Mouse (Mus musculus): ENCODE measurements around the gene Col23a1. TPM values are rescaled to one million over a fixed set of nuclear protein-coding genes. Genes with fewer than 3 reads are reported as not detected.

The Col23a1 gene
- polyA plus RNA-seq, 1 experiment from 2014 or later: 15.9 TPM

GRCm38 (mm10) chr11:51295742-51296141 is 6.0 kb downstream of the Col23a1 start:
- Histone ChIP-seq H3K4me3 (no peak overlapping the region), H3K36me3 (no peaks in the 10 kb centered on the region), H3K9me3 (replicated peaks) (no peaks in the 10 kb centered on the region; the same call in 1 of the 2 replicates), H3K27ac (no peak overlapping the region), H3K4me2 (replicated peaks) (no peak overlapping the region), H3K9ac (no peak overlapping the region), H3K27me3 (peaks cover 10% of the 10 kb centered on the region; the same call in 1 of the 2 replicates), H3K4me1 (peaks cover under 1% of the 10 kb centered on the region; the same call in 1 of the 2 replicates)
- no peak for ATAC-seq (ENCODE audit: low FRiP score)
- 73% methylated on average over 3 of the region's 3 CpGs for WGBS

- ATAC-seq (ENCODE audit: low FRiP score): no peak
- Histone ChIP-seq H3K27me3 (no peaks in the 10 kb centered on the region), H3K9ac (no peak overlapping the region), H3K4me3 (no peak overlapping the region), H3K4me1 (no peaks in the 10 kb centered on the region), H3K27ac (no peak overlapping the region), H3K36me3 (no peaks in the 10 kb centered on the region), H3K4me2 (replicated peaks) (no peak overlapping the region), H3K9me3 (replicated peaks) (no peaks in the 10 kb centered on the region; the same call in 1 of the 2 replicates)
- WGBS: 87% methylated on average over 4 of the region's 4 CpGs
Observed at GRCm38 (mm10) chr11:51298691-51299090, 9.0 kb downstream of the Col23a1 start.

DNA sequence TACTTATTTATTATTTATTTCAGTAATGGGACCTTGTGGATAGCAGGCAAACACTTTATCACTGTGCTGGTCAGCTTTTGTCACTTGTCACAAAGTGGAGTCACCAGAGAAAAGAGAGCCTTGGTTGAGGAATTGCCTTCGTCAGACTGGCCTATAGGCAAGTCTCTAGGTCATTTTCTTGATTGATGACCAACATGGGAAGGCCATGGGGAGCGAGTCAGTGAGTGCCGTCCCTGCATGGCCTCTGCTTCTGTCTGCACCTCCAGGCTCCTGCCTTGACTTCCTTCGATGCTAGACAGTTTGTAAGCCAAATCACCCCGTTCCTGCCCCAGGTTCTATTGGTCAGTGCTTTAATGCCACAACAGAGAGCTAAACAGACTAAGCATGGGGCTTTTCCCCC is 12.7 kb downstream of the Col23a1 start:
- Histone ChIP-seq H3K9ac (no peak overlapping the region), H3K27ac (no peak overlapping the region), H3K36me3 (no peaks in the 10 kb centered on the region), H3K4me2 (replicated peaks) (no peak overlapping the region), H3K4me3 (no peak overlapping the region), H3K9me3 (replicated peaks) (no peaks in the 10 kb centered on the region), H3K4me1 (0 out of 2 replicates have a peak, but pooled peaks cover 3% of the 10 kb centered on the region), H3K27me3 (no peaks in the 10 kb centered on the region)
- no peak for ATAC-seq (ENCODE audit: low FRiP score)
- 67% methylated on average over 5 of the region's 5 CpGs for WGBS

DNA sequence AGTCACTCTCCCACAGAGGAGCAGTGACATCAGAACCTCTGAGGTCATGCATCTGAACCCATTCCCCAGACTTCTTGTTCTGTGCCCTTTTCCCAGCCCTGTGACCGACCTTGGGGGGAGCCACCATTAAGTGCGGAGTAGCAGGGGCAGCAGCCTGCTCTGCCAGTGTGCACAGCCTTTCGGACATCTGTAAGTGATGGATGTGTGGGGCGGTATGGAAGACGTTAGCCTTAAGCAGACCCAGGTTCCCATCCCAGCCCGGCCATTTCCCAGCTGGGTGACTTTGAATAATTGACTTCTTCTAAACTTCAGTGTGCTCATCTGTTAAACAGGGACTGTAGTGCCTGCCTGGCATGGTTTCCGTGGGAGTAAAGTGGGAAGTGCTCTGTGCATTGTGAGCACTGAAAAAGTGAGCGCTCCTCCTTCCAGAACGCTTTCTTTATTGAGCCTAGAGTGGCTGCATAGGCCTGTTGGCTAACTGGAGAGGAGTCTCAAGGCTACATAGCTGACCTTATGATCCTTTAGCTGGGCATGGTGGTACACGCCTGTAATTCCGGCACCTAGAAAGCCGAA is 14.3 kb downstream of the Col23a1 start:
- WGBS: 54% methylated on average over 12 of the region's 12 CpGs
- Histone ChIP-seq H3K4me1 (0 out of 2 replicates have a peak, but pooled peaks cover 3% of the 10 kb centered on the region), H3K9ac (no peak overlapping the region), H3K9me3 (replicated peaks) (no peaks in the 10 kb centered on the region), H3K36me3 (no peaks in the 10 kb centered on the region), H3K27me3 (no peaks in the 10 kb centered on the region), H3K4me2 (replicated peaks) (no peak overlapping the region), H3K4me3 (no peak overlapping the region), H3K27ac (no peak overlapping the region)
- no peak for ATAC-seq (ENCODE audit: low FRiP score)

GRCm38 (mm10) chr11:51308306-51308705 is 18.6 kb downstream of the Col23a1 start:
- H3K27ac ChIP-seq: no peak overlapping the region
- no peak overlapping the region for H3K9ac ChIP-seq
- 61% methylated on average over 5 of the region's 5 CpGs for WGBS
- 0 out of 2 replicates have a peak, but pooled peaks cover 3% of the 10 kb centered on the region for H3K4me1 ChIP-seq
- no peaks in the 10 kb centered on the region for H3K36me3 ChIP-seq
- H3K4me2 ChIP-seq (replicated peaks): no peak overlapping the region
- ATAC-seq (ENCODE audit: low FRiP score): no peak
- H3K9me3 ChIP-seq (replicated peaks): no peaks in the 10 kb centered on the region
- H3K4me3 ChIP-seq: no peak overlapping the region
- no peaks in the 10 kb centered on the region for H3K27me3 ChIP-seq

DNA sequence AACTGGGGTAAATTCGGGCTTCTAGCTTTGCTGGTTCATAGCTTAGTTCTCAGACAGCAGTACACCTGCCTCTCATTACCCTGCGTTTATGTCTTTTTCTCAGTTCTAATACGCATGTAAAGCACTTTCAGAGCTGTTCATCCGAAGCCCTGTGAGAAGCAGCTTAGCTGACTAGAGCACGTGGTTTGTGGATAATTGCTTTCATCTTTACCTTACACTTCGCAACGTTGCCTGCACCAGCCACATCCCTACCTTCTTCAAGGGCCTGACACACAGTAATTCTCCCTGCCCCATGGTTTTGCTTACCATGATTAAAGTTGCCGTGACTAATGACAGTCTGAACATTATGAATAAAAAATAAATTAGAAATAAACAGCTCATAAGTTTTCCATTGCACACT is 22.1 kb downstream of the Col23a1 start:
- no peak overlapping the region for H3K27ac ChIP-seq
- H3K36me3 ChIP-seq: no peaks in the 10 kb centered on the region
- no peaks in the 10 kb centered on the region for H3K4me1 ChIP-seq
- no peaks in the 10 kb centered on the region for H3K9me3 ChIP-seq (replicated peaks)
- no peak overlapping the region for H3K4me2 ChIP-seq (replicated peaks)
- no peak for ATAC-seq (ENCODE audit: low FRiP score)
- no peak overlapping the region for H3K4me3 ChIP-seq
- no peaks in the 10 kb centered on the region for H3K27me3 ChIP-seq
- WGBS: 91% methylated on average over 8 of the region's 8 CpGs
- no peak overlapping the region for H3K9ac ChIP-seq

DNA sequence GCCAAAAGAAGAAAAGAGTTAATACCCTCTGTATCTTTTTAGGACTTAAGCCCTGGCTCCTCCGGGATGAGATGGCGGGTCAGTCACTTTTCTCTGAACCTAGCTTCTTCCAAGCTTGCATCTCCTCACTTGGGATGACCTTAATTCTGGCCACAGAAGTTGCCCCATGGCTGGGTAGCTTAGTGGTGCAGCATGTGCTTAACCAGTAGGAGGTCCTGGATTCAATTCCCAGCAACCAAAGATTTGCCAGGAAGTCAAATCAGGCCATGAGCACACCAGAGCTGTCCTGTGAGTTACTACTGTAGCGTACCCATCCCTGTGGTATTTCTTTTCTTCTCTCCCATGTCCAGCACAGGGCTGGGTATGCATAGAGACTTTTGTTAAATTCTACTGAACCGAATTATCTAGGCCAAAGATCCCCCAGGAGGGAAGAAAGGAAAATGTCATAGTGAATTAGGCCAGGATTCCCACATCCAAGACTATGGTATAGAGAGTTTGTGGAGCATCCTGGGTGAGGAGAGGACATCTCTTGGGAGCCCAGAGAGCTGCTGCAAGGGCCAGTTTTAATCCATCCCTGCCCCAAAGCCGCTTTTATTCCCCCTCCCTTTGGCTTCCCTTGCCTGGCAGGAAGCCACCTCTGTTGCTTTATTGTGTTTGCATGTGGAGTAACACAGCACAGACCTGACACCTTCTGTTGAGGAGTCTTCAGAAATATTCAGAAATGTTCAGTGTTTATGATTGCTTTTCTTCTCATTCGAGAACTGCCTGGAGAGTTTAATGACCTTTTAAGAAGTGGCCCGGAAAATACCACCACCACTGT is 26.5 kb downstream of the Col23a1 start:
- no peak overlapping the region for H3K4me3 ChIP-seq
- no peaks in the 10 kb centered on the region for H3K36me3 ChIP-seq
- WGBS: 74% methylated on average over 7 of the region's 7 CpGs
- no peak overlapping the region for H3K9ac ChIP-seq
- no peak overlapping the region for H3K27ac ChIP-seq
- H3K9me3 ChIP-seq (replicated peaks): no peaks in the 10 kb centered on the region
- H3K4me2 ChIP-seq (replicated peaks): no peak overlapping the region
- ATAC-seq (ENCODE audit: low FRiP score): no peak
- H3K27me3 ChIP-seq: no peaks in the 10 kb centered on the region
- H3K4me1 ChIP-seq: 0 out of 2 replicates have a peak, but pooled peaks cover 3% of the 10 kb centered on the region

DNA sequence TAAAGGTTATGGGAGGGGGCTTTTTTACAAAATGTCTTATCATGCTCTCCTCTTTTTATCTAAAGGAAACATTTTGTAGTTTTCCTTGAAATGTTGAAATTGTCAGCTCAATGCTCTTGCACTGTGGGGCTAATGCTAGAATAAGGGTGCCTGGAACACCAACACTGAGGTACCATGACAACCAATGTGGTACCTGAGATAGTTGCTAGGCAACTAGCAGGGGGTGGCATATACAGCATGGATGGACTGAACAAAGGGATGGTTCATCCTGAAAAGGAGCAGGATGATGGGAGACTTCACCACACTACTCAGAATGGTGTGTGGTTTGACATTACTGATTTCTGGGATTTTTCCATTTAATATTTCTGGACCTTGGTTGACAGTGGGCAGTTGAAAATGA is 30.9 kb downstream of the Col23a1 start:
- Histone ChIP-seq H3K4me3 (no peak overlapping the region), H3K9me3 (replicated peaks) (no peaks in the 10 kb centered on the region), H3K27ac (no peak overlapping the region), H3K4me2 (replicated peaks) (no peak overlapping the region), H3K27me3 (no peaks in the 10 kb centered on the region), H3K9ac (no peak overlapping the region), H3K4me1 (0 out of 2 replicates have a peak, but pooled peaks cover 3% of the 10 kb centered on the region), H3K36me3 (no peaks in the 10 kb centered on the region)
- no peak for ATAC-seq (ENCODE audit: low FRiP score)

DNA sequence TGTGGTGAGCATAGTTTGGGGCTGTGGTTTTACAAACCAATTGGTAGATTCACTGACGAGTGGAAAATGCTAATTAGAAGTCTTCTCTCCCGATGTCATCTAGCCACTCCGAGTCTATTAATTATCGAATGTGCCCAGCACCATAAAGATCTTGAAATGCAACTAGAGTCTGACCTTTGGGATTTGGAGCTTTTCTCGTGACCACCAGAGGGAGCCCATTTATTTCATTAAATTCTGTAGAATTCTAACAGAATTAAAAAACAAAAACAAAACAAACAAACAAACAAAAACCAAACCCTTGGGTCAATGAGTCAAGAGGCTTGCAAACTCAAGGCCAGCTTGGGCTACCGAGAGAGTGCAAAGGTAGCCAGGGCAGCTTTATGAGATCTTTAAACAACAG is 37.2 kb downstream of the Col23a1 start:
- Histone ChIP-seq H3K36me3 (no peaks in the 10 kb centered on the region), H3K4me3 (no peak overlapping the region), H3K4me1 (no peaks in the 10 kb centered on the region), H3K9me3 (replicated peaks) (no peaks in the 10 kb centered on the region), H3K27ac (no peak overlapping the region), H3K27me3 (no peaks in the 10 kb centered on the region), H3K4me2 (replicated peaks) (no peak overlapping the region), H3K9ac (no peak overlapping the region)
- ATAC-seq (ENCODE audit: low FRiP score): no peak
- WGBS: 63% methylated on average over 6 of the region's 6 CpGs

DNA sequence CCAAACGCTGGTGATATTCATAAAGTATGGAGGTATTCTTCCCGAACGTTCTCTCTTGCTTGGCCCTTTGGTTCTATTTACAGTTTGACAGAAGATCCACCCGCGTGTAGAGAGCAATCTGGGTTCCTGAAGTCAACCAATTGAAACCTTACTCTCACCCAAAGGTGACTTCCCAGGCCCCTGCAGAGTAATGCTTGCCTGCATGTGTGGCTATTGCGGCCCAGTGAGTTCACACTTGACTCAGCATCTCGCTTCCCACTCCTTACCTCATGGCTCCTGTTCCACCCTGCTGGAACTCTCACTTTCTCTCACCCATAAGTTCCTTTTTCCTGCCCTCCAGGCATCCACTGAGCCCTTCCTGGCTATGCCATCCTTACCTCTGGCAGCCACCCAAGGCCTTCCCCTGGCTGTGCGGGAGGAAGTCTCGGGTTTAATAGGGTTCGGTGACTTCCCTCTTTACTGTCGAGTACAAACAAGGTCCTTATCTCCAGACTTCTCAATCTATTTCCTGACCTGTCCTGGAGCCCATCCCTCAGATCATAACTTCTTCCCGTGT is 38.7 kb downstream of the Col23a1 start:
- Histone ChIP-seq H3K4me2 (replicated peaks) (no peak overlapping the region), H3K36me3 (no peaks in the 10 kb centered on the region), H3K27me3 (no peaks in the 10 kb centered on the region), H3K9ac (no peak overlapping the region), H3K4me1 (no peaks in the 10 kb centered on the region), H3K27ac (no peak overlapping the region), H3K4me3 (no peak overlapping the region), H3K9me3 (replicated peaks) (no peaks in the 10 kb centered on the region)
- ATAC-seq (ENCODE audit: low FRiP score): no peak
- WGBS: 90% methylated on average over 12 of the region's 12 CpGs

DNA sequence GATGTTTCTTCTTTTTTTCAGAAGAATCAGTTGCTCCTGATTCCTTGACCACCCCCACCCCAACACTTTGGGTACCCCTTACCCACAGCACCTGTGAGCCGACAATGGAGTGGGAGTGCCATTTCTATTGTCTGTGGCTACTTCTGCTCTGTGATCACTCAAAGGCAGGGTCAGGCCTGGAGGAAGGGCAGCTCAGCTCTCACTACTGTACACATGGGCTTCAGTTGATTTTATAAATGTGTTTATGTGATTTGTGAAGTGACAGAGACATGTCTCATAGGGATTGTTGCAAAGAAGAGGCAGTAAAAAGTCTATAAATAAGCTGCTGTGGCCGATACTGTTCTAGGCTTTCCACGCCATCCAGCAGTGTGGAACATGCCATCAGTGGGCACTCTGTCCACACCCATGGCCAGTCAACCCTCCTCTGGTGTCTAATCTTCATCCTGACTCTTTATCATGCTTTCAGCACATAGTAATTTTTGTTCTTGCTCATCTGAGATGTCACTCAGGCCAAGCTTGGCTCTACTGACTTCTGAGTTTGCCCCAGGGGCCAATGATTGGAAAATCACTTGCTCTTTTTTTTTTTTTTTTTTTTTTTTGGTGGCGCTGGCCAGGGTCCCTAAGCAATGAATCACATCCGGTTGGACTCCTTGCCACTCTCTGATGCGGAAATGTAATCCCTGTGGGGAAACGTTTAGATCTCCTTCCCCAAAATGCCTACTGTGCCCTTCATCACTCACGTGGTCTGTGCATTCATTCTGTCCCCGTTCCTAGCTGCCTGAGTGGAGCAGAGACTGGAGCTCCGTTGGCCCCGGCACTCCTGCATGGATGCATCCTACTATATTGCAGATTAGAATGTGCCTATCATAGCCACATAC is 40.4 kb downstream of the Col23a1 start:
- no peaks in the 10 kb centered on the region for H3K27me3 ChIP-seq
- WGBS: 80% methylated on average over 11 of the region's 11 CpGs
- H3K27ac ChIP-seq: no peak overlapping the region
- no peak overlapping the region for H3K4me3 ChIP-seq
- no peak overlapping the region for H3K9ac ChIP-seq
- H3K9me3 ChIP-seq (replicated peaks): no peaks in the 10 kb centered on the region
- ATAC-seq (ENCODE audit: low FRiP score): no peak
- H3K4me1 ChIP-seq: no peaks in the 10 kb centered on the region
- H3K36me3 ChIP-seq: no peaks in the 10 kb centered on the region
- no peak overlapping the region for H3K4me2 ChIP-seq (replicated peaks)

- Histone ChIP-seq H3K27me3 (no peaks in the 10 kb centered on the region), H3K4me1 (no peaks in the 10 kb centered on the region), H3K4me2 (replicated peaks) (no peak overlapping the region), H3K9me3 (replicated peaks) (no peaks in the 10 kb centered on the region), H3K9ac (no peak overlapping the region), H3K36me3 (no peaks in the 10 kb centered on the region), H3K4me3 (no peak overlapping the region), H3K27ac (no peak overlapping the region)
- no peak for ATAC-seq (ENCODE audit: low FRiP score)
- 92% methylated on average over 5 of the region's 5 CpGs for WGBS
Observed at GRCm38 (mm10) chr11:51334017-51334416, 44.3 kb downstream of the Col23a1 start.
